Mouse (Mus musculus) Patski (cell line): Measurements from ENCODE around the gene Mxra8. TPM values are rescaled to one million over a fixed set of nuclear protein-coding genes. Genes with fewer than 3 reads are reported as not detected.

ENCODE experiments used
- ATAC-seq: fragments of 100-300 bp; one replicate; pipeline ENCODE4 v1.8.0; 2021
- CTCF ChIA-PET: fragments of 350-600 bp; sonication (Branson Sonifier 250); formaldehyde crosslinking; loops from one replicate; lab custom pipeline; 2022; ENCODE audit warnings: inconsistent platforms; lab: Charles Lee
- POLR2A ChIA-PET: fragments of 350-600 bp; sonication (Branson Sonifier 250); formaldehyde crosslinking; loops from one replicate; lab custom pipeline; 2022; ENCODE audit warnings: antibody characterized with exemption, inconsistent platforms; lab: Charles Lee
- DNase-seq: peaks from one replicate; pipeline ENCODE4 v3.0.0-alpha.2; 2011; ENCODE audit warnings: low read depth, low spot score
- H3K27me3 ChIP-seq: fragments of 371-371 bp; one replicate; pipeline ENCODE4 v1.5.1; 2021
- CTCF ChIP-seq: fragments of 100-300 bp; IDR thresholded peaks from one replicate; pipeline ENCODE4 v1.5.1; 2021
- in situ Hi-C: fragments of 300-500 bp; cut with MboI; formaldehyde crosslinking; loops from 3 replicates; pipeline ENCODE4 v1.11.1; 2018; ENCODE audit warnings: low pct_unique_long_range_greater_than_20kb, mixed read lengths
- polyA plus RNA-seq: library from polyadenylated mRNA; unstranded; gene quantifications from one replicate; pipeline ENCODE4 v1.2.3, GENCODE M21; 2021

Mxra8 gene
- polyA plus RNA-seq, 1 experiment from 2014 or later = 15.4 TPM

DNA sequence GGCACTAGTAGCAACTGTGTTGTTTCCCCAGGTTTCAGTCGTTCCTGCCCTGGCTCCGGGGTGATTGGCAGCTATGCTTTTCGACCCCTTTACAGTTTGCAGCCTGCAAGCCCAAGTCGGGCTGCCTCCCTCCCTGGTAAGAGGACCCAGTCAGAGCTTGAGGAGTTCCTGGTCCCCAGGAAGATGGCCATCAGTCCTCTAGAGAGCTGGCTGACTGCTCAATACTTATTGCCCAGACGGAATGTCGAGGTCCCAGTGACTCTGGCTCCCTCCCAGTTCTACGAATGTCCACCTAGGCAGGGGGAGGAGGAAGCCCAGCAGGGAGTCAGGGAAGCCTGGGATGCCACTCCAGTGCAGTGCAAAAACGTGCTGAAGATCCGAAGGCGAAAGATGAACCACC is 7.2 kb upstream of the Mxra8 start:
- ATAC-seq (no peak), DNase-seq (no peak)
- CTCF ChIA-PET = interaction anchor here (1.3 kb wide), 1 partner anchor 14 kb away, joined by 3 read pairs; the partner anchor contains the start of gene Dvl1
- POLR2A ChIA-PET = interaction anchor here (1.3 to 1.9 kb wide), 2 partner anchors 31 to 37 kb away, joined by 4 read pairs; partner anchors contain the start of genes Cptp, Ints11 and Tas1r3
- no peaks in the 10 kb centered on the region for H3K27me3 ChIP-seq
- no peak for TF ChIP-seq CTCF
- in situ Hi-C loops = loop anchor here (5.0 kb wide), 2 partner anchors 35 to 60 kb away; partner anchors contain the start of genes Acap3, Cptp, Ints11 and Pusl1

DNA sequence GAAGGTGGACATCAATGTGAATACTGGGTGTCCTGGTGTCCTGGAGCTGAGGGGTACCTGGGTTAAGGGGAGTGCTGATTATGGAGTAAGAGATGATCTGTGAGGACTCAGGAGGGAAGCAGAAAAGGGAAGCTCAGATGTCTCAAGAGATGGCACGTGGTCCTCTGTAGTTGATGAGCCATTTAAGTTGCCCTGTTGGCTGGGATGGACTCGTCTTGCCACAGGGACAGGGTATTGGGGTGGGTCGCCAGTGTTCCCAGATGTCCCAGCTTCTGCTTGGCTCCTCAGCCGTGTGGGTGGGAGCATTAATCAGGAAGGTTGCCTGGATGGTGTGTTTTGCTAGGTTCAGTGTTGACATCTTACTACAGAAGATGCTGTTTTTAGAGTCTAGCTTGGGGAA is 6.2 kb upstream of the Mxra8 start:
- POLR2A ChIA-PET = interaction anchor here (1.1 to 1.9 kb wide), 3 partner anchors 16 to 30 kb away, joined by 3 to 6 read pairs (median 4); partner anchors contain the start of gene Tas1r3
- ATAC-seq (no peak), DNase-seq (no peak)
- no peaks in the 10 kb centered on the region for H3K27me3 ChIP-seq
- CTCF ChIA-PET = interaction anchor here (0.9 to 2.3 kb wide), 8 partner anchors 9 to 66 kb away, joined by 3 to 22 read pairs (median 6); partner anchors contain the start of gene Dvl1
- in situ Hi-C loops = loop anchor here (5.0 kb wide), 2 partner anchors 34 to 59 kb away; partner anchors contain the start of genes Acap3, Cptp, Ints11 and Pusl1
- no peak for TF ChIP-seq CTCF

DNA sequence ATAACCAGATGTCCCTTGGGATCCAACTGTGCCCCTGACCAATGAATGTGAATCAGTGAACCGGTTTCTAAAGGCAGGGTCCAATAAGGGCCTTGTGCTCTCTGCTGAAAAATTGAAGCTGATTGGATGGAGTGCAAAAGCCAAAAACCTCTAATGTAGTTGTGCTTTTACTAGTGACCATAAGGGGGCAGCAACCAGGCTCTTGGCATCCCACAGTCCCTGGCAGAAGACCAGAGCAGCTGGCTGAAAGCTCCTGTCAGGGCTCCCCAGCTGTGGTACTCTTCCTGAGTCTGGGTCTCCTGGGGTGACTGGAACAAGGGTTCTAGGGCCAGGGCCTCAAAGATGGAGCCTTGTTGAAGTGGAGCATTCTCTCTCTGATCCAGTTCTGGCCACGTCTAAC is 5.6 kb upstream of the Mxra8 start:
- peak; percentile 80 for TF ChIP-seq CTCF
- ATAC-seq (no peak), DNase-seq (no peak)
- in situ Hi-C loops = loop anchor here (5.0 kb wide), 2 partner anchors 33 to 58 kb away; partner anchors contain the start of genes Acap3, Cptp, Ints11 and Pusl1
- POLR2A ChIA-PET = interaction anchor here (1.1 to 1.3 kb wide), 2 partner anchors 15 to 22 kb away, joined by 3 to 6 read pairs; no protein-coding TSS in a partner anchor
- CTCF ChIA-PET = interaction anchor here (0.9 to 2.3 kb wide), 10 partner anchors 10 to 67 kb away, joined by 3 to 22 read pairs (median 4); partner anchors contain the start of gene Dvl1
- H3K27me3 ChIP-seq = no peaks in the 10 kb centered on the region

DNA sequence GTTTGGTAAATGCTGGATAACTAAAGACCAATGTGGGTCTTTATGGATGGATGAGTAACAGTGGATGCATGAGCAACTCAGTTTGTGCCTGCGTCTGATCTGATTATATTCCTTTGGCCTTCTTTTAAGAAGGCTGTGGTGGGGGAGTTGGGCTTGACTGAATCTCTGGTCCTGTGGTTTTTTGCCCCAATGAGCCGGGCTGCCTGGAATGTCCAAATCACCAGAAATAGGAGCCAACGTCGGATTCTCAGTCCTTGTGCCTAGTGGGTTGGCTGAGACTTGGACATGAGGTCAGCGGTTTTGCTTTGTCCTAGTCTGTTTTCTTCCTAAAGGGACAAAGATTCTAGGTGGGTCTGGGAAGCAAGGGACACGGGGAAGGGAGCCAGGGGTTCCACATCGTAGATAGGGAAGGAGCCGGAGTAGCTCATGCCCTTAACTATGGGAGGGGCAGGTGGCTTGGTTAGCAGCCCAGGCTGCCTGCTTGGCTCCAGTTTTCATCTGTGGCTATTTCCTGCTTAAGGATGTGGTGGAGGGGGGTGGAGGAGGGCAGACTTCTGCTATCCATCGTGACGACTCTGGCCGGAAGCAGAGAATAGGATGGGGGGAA is 2.0 kb upstream of the Mxra8 start:
- in situ Hi-C loops = no loop called here
- ChIA-PET CTCF (no interaction called here), POLR2A (no interaction called here)

DNA sequence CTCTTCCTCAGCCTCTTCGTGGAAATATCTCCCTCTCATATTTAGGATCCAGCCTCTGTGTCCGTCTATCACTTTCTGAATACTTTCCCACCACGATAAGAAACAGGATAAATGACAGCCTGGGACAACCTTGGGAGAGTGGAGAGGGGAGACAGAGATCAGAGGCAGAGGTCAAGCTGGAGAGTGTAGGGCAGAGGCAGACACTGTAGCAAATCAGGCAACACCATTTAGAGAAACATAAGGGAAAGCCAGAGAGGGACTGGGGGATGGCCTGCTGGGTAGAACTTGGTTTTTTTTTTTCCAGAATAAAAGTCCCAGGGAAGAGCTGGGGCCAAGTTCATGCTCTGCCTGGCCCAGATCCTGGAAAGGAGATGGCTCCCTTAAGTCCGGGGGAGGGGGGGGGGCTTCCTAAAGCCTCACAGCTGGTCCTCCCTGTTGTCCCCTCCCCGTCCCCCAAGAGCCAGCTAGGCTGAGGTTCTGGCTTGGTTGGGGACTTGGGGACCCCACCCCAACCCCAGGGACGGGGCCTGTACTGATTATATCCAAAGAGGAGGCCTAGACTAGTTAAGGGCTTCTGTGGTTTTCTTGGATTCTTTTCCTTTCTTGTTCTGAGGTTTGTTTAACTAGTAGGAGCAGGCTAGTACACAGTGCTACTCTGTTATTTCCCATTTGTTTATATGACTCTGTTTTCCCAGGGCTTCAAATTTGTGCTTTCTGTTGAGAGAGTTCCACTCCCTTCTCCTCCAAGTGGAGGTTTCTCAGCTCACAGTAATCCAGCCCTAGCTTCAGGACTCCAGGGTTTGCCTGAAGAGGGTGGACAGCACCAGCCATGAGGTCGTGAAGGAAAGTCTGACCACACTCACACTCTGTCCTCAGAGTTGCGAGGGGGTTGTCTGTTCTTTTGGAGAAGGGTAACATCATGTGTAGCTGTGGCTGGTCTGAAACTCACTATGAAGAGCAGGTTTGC is 1.0 kb upstream of the Mxra8 start:
- in situ Hi-C loops = no loop called here
- POLR2A ChIA-PET = interaction anchor here (1.4 kb wide), 1 partner anchor 10 kb away, joined by 4 read pairs; no protein-coding TSS in a partner anchor
- TF ChIP-seq CTCF = no peak
- CTCF ChIA-PET = no interaction called here
- no peak for DNase-seq
- ATAC-seq = no peak
- H3K27me3 ChIP-seq = no peaks in the 10 kb centered on the region

More for the DNA sequence above, 2.0 kb upstream of the Mxra8 start:
- ATAC-seq (peak; percentile 72), DNase-seq (peak; percentile 80)
- TF ChIP-seq CTCF = no peak
- no peaks in the 10 kb centered on the region for H3K27me3 ChIP-seq

DNA sequence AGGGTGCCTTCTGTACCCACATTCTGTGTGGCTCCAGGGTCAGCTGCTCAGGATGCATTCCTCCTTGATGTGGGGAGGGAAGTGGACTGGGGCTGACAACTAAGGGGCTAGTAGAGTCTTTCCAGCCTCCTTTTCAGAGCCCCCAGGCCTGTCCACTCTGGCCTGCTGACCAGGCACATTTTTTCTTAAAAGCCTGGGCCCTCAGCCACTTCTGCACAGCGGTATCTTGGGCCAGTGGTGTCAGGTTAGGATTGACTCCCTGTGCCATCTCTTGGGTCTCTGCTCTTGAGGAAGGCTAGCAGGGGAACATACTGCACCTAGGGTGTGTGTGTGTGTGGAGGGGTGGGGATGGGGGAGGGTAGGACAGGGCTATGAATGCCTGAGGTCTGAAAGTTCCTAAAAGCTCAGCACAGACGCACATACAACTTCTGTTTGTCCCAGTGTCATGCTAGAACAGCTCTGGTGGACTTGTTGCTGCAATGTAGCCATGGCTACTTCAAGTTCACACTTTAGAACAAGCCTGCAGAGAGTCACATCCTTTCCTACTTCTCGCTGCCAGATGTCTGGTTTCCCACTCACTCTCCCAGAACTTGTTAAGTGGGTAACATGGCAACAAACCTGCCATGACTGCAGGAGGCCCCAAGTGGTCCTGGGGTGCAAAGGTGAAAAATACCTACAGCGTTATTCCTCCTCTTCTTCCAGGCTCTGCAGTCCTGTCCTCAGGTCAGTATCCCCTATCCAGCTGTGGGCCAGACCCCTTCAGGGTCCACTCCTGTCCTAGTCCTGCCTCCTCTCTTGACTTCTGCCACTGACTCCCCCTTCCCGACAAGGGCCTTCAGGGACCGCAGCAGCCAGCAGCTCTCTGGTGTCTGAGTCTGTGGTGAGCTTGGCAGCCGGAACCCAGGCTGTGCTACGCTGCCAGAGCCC is 859 bp downstream of the Mxra8 start:
- ChIA-PET POLR2A (interaction anchor here (0.6 kb wide), 1 partner anchor 105 kb away, joined by 3 read pairs; no protein-coding TSS in a partner anchor), CTCF (no interaction called here)
- DNase-seq (no peak), ATAC-seq (no peak)
- in situ Hi-C loops = no loop called here
- no peak for TF ChIP-seq CTCF
- no peaks in the 10 kb centered on the region for H3K27me3 ChIP-seq

DNA sequence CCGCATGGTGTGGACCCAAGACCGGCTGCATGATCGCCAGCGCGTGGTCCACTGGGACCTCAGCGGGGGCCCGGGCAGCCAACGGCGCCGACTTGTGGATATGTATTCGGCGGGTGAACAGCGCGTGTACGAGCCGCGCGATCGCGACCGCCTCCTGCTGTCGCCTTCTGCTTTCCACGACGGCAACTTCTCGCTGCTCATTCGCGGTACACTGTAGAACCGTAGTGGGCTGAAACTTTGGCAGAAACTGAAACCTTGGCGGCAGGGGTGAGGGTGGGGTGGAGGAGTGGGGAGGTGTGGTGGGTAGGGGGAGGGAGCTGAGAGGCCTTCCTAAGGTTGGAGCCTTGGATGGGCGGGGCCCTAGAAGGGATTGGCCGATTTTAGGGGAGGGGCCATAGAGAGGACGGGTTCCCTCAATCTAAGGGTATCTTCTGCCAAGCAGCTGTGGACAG is 1.5 kb downstream of the Mxra8 start:
- ChIA-PET POLR2A (interaction anchor here (0.6 kb wide), 1 partner anchor 104 kb away, joined by 3 read pairs; no protein-coding TSS in a partner anchor), CTCF (no interaction called here)
- ATAC-seq (no peak), DNase-seq (no peak)
- no peak for TF ChIP-seq CTCF
- H3K27me3 ChIP-seq = no peaks in the 10 kb centered on the region
- in situ Hi-C loops = no loop called here

DNA sequence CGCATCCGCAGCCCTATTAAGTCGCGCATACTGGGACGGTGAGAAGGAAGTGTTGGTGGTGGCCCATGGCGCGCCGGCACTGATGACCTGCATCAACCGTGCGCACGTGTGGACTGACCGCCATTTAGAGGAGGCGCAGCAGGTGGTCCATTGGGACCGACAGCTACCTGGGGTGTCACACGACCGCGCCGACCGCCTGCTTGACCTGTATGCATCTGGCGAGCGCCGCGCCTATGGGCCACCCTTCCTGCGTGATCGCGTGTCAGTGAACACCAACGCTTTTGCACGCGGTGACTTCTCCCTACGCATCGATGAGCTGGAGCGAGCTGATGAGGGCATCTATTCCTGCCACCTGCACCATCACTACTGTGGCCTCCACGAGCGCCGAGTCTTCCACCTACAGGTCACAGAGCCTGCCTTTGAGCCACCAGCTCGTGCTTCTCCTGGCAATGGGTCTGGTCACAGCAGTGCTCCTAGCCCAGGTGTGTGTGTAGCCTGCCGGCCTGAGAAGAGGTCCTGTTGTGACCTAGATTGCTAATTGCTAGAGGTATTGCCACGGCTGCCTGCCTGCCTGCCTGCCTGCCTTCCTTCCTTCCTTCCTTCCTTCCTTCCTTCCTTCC is 2.3 kb downstream of the Mxra8 start:
- in situ Hi-C loops = no loop called here
- H3K27me3 ChIP-seq = no peaks in the 10 kb centered on the region
- DNase-seq = no peak
- no peak for TF ChIP-seq CTCF
- CTCF ChIA-PET = no interaction called here
- no peak for ATAC-seq
- POLR2A ChIA-PET = no interaction called here

DNA sequence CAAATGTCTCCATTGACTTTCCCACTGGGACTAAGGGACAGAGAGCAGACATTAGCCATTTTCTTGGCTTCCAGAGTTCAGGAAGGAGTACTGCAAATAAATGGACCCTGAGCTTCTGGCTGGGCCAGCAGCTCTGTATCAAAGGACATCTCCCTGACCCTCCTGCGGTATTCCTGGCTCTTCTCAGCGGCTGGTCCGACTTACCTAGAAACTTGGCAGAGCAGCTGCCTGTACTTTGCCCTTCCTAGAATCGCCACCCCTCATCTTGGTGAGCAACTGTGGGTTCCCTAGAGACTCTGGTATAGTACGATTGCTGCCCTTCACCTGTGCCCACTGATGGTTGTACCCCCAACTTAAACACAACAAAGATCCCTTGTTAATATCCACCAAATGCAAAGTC is 3.8 kb downstream of the Mxra8 start:
- no peak for TF ChIP-seq CTCF
- CTCF ChIA-PET = no interaction called here
- ATAC-seq (no peak), DNase-seq (no peak)
- POLR2A ChIA-PET = interaction anchor here (0.5 kb wide), 1 partner anchor 41 kb away, joined by 3 read pairs; the partner anchor contains the start of gene Mrpl20
- no peaks in the 10 kb centered on the region for H3K27me3 ChIP-seq
- in situ Hi-C loops = no loop called here
